Mouse (Mus musculus) urinary bladder, adult 18-20 months (tissue): ENCODE results near the gene Duxf3.
"Not testable (repeated sequence)": the region's sequence is repeated elsewhere in the genome, so short reads cannot be mapped to it uniquely, and the experiment has no call there.

Source experiments
- DNase-seq, 2 experiments: peaks; one replicate each; pipeline ENCODE4 v3.0.0; 2022; ENCODE audit warnings: low spot score in 2 of 2, mixed read lengths in 2 of 2

Gene Duxf3

GRCm38 (mm10) chr10:58232641-58232969 lies at the start of gene Duxf3:
Duxf3 (minus strand) TSS chr10:58232675.
- not testable (repeated sequence) for DNase-seq

GRCm38 (mm10) chr10:58282238-58282637 lies 49.8 kb upstream of the Duxf3 start:
- no peak for DNase-seq

DNA sequence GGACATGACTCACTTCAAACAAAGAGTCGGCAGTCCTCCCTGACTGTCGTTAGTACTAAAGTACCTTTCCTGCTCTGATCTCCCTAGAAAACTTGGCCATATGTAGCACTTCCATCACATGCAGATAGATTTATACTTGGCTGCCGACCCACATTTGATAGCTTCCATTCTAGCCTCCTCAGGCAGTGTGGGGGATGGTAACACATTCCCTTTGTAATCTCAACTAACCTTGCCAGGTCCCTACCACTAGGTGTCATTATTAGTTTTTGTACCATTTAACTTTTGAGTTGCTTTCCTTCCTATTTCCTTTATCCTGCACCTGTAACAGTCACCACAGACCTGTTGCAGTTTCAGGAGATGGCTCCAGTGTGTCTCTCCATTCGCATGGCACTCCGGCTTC lies 26.0 kb upstream of the Duxf3 start:
- no peak for DNase-seq

DNA sequence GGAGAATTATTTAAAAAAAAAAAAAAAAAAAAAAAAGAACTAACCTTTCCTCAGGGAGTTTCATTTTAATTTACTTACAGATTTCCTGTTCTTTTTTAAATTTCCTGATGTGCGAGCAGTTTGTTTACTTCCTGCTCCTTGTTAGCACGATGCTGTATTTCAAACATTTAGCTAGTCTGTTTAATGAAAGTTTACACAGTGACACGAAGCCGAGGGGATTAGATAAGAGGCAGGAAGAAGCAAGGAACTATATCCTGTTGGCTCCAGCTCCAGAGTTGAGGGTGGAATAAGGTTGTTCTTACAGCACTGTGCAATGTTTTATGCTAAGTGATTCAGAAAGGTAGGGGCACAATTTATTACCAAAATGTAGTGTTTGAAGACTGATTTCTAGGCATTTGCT lies 23.5 kb upstream of the Duxf3 start:
- no peak for DNase-seq

DNA sequence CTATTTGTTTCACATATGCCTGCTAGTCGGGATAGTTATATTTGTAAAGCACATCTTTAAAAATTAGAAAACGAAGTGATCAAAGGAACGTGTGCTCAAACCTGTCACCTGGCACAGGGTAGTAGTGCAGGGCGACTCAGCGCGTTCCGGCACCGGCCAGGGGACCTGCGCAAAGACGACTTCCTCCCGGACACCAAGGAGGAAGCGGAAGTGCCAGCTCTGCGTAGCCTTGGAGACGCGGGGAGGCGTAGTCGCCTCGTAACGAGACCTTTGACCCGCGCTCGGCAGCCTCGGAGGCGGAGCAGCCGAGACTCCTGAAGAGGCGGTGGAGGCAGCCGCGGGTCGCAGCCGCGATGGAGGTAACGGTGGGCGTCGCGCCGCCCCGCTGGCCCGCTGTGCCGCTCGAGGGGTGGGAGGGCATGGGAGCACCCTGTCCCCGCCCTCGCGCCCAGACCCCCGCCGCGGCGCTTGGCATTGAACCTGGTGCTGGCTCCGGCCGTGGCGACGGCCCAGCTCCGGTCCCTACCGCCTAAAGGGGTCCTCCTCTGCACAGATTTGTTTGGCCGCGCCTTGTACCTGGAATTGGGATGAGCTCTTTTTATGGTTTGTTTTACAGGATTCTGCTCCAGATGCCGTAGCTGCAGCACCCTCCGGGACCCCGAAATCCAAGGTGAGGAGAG lies 22.9 kb upstream of the Duxf3 start, which contains the start of gene Gcc2:
Gcc2 (plus strand) TSS at position 285 of the 680 bp plus-strand sequence.
- DNase-seq: peak; percentile 82 to 90

GRCm38 (mm10) chr10:58254635-58255175 lies 22.2 kb upstream of the Duxf3 start:
- no peak for DNase-seq

DNA sequence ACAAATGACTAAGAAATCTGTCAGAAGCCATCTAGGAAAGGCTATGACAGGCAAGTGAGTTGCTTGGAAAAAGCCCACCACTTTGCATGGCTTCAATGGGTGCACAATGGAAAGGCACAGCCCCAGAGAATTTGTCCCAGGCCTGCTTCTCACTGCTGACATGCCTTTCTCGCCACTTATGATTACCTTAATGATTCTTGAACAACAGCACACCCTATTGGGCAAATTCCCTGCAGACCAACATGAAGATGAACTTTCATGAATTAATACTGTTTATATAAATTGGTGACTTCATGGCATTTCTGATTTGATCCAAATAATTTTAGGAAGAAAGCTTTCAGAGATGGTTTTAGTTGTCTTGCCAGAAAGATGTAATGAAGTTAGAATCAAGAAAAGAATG lies 17.1 kb upstream of the Duxf3 start:
- no peak for DNase-seq

DNA sequence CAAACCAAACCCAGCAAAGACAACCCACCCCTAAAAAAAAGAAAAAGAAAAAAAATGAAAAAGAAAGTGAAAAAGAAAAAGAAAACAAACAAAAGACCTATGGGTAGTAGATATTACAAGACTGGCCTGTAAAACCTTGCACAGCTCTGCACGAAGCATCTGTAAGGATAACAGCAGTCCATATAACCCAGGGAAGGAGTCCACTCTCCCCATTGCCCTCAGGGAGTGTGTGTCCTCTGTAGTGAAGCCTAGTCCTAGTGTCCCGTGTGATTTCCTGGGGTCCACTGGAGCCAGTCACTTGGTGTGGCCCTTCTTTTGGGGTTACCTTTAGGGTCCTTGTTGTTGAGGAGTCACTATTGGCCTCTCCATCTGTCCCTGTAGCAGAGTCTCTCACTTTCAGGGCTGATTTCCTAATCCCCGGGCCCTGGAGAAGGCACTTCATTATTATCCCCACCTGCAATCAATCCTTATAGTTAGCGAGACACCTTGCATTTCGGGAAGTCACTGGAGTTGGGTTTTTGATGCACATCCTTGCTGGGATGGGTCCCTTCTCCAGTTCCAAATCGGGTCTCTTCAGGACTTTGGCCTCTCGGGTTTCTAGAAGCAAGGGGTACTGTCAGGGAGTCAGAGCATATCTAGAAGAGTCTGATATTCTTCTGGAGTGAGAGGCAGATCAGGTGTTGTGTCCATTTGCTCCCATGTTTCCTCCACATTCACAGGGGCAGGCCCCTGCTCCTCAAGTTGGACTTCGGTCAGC lies 6.7 kb upstream of the Duxf3 start:
- DNase-seq: peak; percentile 39 to 71

GRCm38 (mm10) chr10:58236613-58237012 lies 4.1 kb upstream of the Duxf3 start, which contains the start of gene Gm4981:
Gm4981 (minus strand) TSS chr10:58236701.
- no peak for DNase-seq

- not testable (repeated sequence) for DNase-seq
Measured at GRCm38 (mm10) chr10:58234985-58235384, 2.5 kb upstream of the Duxf3 start.

GRCm38 (mm10) chr10:58233740-58234121 lies 1.3 kb upstream of the Duxf3 start:
- not testable (repeated sequence) for DNase-seq

DNA sequence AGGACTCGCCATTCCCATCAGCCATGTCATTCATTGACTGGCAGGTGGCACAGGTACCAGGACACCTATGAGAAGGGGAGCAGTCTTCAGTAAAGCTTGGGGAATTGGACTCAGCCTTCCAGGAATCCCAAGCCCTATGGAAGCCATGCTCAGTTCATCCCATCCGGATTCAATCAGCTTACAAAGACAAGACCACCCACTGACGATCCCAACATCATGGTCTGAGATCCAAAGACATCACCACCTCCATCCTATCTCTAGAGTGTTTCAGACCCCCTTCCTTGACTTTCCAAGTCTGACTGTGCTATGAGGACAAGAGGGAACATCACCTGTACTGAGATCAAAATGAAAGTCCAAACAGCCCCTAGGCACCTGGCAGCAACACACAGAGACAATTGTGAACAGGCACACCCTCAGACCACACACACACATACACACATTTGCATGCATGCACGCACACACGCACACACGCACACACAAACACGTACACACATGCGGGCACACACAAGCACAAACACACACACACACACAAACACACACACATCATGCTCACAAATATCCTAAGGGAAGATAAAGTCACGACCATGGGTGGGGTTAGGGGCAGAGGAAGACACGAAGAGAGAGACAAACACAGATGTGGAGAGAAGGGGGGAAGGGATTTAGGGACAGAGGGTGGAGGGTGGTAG lies 722 bp upstream of the Duxf3 start:
- DNase-seq: not testable (repeated sequence)

DNA sequence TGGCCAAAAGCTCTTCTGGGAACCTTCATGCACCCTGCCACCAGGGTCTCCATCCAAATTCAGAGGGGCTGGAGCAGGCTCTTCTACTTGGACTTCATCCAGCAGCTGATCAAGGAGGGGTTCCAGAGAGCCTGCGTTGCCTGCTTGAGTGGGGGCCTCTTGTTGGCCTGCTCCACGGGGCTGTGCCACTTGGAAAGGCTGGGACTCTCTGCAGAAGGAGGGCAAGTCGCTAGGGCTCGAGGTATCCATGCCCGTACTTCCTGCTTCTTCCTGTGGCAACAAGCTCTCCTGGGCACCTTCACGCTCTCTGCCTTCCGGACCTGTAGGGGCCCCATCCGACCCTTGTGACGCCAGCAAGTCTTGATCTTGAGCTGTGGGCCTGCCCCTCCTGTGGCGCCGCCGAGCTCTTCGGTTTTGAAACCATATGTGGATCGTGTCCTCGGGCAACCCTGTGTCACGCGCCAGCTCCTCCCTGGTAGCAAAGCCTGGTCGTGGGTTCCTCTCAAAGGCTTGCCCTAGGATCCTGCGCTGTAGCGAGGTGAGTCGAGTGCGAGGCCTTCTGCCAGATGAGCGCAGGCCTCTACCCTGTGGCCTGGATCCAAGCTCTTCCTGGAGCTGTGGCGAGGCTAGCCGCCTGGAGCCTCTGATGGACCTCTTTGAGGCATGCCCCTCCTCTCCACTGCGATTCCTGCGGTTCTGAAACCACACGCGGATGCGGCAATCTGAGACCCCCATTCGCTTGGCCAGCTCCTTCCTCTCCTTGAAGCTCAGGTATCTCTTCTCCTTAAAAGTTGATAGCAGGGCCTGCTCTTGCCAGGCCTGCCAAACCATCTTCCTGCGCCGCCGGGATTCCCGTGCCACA lies 465 bp downstream of the Duxf3 start:
- DNase-seq: peak; percentile 51 to 85

DNA sequence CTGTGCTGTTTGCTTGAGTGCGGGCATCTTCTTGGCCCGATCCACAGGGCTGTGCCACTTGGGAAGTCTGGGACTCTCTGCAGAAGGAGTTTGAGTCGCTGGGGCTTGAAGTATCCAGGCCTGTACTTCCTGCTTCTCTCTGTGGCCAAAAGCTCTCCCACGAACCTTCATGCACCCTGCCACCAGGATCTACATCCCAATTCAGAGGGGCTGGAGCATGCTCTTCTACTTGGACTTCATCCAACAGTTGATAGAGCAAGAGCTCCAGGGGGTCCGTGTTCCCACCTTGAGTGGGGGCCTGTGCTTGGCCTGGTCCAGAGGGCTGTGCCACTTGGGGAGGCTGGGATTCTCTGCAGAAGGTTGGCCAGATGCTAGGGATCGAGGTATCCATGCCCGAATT lies 1.4 kb downstream of the Duxf3 start:
- DNase-seq: not testable (repeated sequence)

GRCm38 (mm10) chr10:58230021-58230420 lies 2.5 kb downstream of the Duxf3 start:
- DNase-seq: not testable (repeated sequence)

DNA sequence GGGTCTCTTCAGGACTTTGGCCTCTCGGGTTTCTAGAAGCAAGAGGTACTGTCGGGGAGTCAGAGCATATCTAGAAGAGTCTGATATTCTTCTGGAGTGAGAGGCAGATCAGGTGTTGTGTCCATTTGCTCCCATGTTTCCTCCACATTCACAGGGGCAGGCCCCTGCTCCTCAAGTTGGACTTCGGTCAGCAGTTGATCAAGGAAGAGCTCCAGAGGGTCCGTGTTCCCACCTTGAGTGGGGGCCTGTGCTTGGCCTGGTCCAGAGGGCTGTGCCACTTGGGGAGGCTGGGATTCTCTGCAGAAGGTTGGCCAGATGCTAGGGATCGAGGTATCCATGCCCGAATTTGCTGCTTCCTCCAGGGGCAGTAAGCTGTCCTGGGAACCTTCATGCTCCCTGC lies 4.7 kb downstream of the Duxf3 start:
- not testable (repeated sequence) for DNase-seq

DNA sequence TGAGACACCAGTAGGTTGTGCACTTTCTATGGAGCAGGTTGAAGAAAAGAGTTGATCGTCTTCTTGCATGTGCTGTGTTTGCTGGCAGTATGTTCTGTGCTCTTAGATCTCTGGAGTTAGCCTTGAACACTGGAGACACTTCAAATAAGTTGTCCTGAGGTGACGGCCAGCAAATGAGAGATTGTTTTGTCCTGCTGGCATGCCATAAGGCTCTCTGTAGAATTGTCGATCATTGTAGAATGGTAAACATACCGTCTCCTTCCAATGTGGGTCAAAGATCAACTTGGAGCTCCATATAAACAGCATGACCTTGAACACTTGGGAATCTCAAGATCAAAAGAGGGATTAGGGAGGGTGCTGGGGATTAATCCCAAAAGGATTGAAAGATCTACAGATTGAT lies 6.1 kb downstream of the Duxf3 start:
- not testable (repeated sequence) for DNase-seq

DNA sequence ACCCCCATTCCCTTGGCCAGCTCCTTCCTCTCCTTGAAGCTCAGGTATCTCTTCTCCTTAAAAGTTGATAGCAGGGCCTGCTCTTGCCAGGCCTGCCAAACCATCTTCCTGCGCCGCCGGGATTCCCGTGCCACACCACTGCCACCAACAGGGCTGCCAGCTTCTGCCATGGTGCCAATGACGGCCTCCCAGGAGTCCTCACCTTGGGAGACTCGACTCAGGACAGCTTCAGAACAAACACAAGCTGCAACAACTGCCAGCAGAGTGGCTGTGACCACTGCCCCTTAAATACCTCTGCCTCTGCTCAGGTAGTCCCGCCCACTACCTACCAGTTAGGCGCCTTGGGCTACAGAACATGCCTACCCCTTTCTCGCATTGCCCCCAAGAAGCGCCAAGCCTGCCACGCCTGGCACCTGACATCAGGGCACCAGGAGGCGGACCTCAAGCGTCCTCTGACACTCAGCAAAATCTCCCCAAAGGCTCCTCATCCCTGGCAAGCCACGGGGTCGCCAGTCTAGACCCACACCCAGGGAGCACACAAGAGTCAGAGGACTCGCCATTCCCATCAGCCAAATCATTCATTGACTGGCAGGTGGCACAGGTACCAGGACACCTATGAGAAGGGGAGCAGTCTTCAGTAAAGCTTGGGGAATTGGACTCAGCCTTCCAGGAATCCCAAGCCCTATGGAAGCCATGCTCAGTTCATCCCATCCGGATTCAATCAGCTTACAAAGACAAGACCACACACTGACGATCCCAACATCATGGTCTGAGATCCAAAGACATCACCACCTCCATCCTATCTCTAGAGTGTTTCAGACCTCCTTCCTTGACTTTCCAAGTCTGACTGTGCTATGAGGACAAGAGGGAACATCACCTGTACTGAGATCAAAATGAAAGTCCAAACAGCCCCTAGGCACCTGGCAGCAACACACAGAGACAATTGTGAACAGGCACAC lies 7.4 kb downstream of the Duxf3 start, which contains the start of gene AW822073:
AW822073 (minus strand) TSS at position 104 of the 959 bp plus-strand sequence.
- not testable (repeated sequence) for DNase-seq

DNA sequence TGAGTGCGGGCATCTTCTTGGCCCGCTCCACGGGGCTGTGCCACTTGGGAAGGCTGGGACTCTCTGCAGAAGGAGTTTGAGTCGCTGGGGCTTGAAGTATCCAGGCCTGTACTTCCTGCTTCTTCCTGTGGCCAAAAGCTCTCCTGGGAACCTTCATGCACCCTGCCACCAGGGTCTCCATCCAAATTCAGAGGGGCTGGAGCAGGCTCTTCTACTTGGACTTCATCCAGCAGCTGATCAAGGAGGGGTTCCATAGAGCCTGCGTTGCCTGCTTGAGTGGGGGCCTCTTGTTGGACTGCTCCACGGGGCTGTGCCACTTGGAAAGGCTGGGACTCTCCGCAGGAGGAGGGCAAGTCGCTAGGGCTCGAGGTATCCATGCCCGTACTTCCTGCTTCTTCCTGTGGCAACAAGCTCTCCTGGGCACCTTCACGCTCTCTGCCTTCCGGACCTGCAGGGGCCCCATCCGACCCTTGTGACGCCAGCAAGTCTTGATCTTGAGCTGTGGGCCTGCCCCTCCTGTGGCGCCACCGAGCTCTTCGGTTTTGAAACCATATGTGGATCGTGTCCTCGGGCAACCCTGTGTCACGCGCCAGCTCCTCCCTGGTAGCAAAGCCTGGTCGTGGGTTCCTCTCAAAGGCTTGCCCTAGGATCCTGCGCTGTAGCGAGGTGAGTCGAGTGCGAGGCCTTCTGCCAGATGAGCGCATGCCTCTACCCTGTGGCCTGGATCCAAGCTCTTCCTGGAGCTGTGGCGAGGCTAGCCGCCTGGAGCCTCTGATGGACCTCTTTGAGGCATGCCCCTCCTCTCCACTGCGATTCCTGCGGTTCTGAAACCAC lies 8.3 kb downstream of the Duxf3 start:
- DNase-seq: peak; percentile 41 to 77
